Mouse (Mus musculus) stomach, embryonic 15.5 days (tissue): ENCODE results near the gene Gadd45b. TPM values are rescaled to one million over a fixed set of nuclear protein-coding genes. Genes with fewer than 3 reads are reported as not detected.

Experiments used
- ATAC-seq: fragments of 200-750 bp; cut with Nextera tagmentation; 2 replicates; pipeline ENCODE4 v1.8.0; 2017; ENCODE audit warnings: low read depth, moderate number of reproducible peaks, moderate TSS enrichment; ENCODE audit not compliant: insufficient read depth, low FRiP score
- H3K27ac ChIP-seq: fragments of 300-500 bp; sonication (generic); 2 replicates; pipeline ENCODE4 v1.5.1; 2015; ENCODE audit warnings: mild to moderate bottlenecking, inconsistent platforms
- H3K27me3 ChIP-seq: fragments of 300-500 bp; sonication (generic); replicated peaks from 2 replicates; pipeline ENCODE4 v1.6.1; 2015; ENCODE audit warnings: inconsistent platforms
- H3K36me3 ChIP-seq: fragments of 300-500 bp; sonication (generic); 2 replicates; pipeline ENCODE4 v1.6.1; 2015; ENCODE audit warnings: inconsistent platforms
- H3K4me1 ChIP-seq: fragments of 300-500 bp; sonication (generic); 2 replicates; pipeline ENCODE4 v1.6.1; 2015; ENCODE audit warnings: inconsistent platforms
- H3K4me2 ChIP-seq: fragments of 300-500 bp; sonication (generic); 2 replicates; pipeline ENCODE4 v1.6.1; 2015; ENCODE audit warnings: mild to moderate bottlenecking, inconsistent platforms
- H3K4me3 ChIP-seq: fragments of 300-500 bp; sonication (generic); replicated peaks from 2 replicates; pipeline ENCODE4 v1.5.1; 2015; ENCODE audit warnings: inconsistent platforms
- H3K9ac ChIP-seq: fragments of 300-500 bp; sonication (generic); 2 replicates; pipeline ENCODE4 v1.6.1; 2015; ENCODE audit warnings: inconsistent platforms
- H3K9me3 ChIP-seq: fragments of 300-500 bp; sonication (generic); 2 replicates; pipeline ENCODE4 v1.6.1; 2016; ENCODE audit warnings: inconsistent platforms
- WGBS: fragments of 180-500 bp; shearing (Covaris S2); methylation state at CpG from one replicate; pipeline ENCODE4 v1.1.7; 2015; 5-methylcytosine and 5-hydroxymethylcytosine counted together
- polyA plus RNA-seq: library from polyadenylated mRNA; unstranded; fragments of >200 nt; fragmentation: Nextera tagmentation; extraction: Ambion mirVana; gene quantifications from 2 replicates; pipeline ENCODE4 v1.2.1, GENCODE M21; 2015

Gadd45b gene
- polyA plus RNA-seq, 1 experiment from 2014 or later: 33.6 TPM

GRCm38 (mm10) chr10:80899591-80900317 is 30.1 kb upstream of the Gadd45b start:
- no peak for ATAC-seq
- Histone ChIP-seq H3K9me3 (no peaks in the 10 kb centered on the region), H3K36me3 (peaks cover 34% of the 10 kb centered on the region), H3K27me3 (no peaks in the 10 kb centered on the region), H3K4me1 (peaks cover 19% of the 10 kb centered on the region), H3K4me2 (peak overlapping the region; percentile 95), H3K9ac (peak overlapping the region; percentile 87), H3K4me3 (peak overlapping the region; percentile 97), H3K27ac (no peak overlapping the region)
- WGBS: 12% methylated on average over 25 of the region's 25 CpGs

DNA sequence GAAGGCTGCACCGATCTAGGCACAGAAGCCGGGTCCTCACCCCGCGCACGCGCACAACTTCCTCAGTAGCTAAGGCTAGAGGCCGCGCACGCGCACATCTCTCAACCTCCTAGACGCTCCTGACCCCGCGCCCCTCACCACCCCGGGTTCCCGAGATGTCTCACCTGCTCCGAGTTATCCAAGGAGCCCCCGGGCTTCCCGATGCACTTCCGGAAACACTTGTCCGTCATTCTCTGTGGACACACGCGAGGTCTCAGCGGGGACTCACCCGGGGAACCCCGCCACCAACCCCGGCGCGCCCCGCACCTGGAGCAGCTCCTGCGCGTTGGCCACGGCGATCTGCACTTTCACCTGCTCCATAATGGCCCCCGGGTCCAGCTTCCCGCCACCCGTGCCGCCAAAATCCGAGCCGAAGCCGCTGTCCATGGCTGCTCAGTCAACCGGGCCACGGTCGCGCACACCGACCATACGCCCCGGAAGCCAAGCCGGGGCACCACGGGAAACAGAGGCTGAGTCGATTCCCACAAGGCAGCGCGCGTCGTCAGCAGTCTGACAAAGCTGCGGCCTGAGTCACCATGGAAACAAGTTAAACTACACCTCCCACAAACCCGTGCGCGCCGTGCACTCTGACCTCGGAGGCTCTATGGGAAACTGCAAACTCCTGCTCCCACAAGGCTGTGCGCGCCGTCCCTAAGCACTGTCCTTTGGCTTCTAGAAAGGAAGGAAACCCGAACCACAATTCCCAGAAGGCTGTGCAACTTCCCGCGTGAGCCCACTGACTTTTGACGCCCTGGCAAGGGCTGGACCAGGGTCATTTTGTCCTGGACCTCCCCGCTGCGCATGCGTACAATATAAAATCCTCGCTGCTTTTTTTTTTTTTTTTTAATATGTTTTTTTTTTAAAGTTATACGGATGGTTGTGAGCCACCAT is 29.3 kb upstream of the Gadd45b start, which contains the start of gene Timm13:
Timm13 (minus strand) TSS at position 652 of the 930 bp plus-strand sequence.
- H3K27me3 ChIP-seq: no peaks in the 10 kb centered on the region
- H3K36me3 ChIP-seq: peaks cover 39% of the 10 kb centered on the region
- H3K9me3 ChIP-seq: no peaks in the 10 kb centered on the region
- H3K4me2 ChIP-seq: peak within 1 kb of the TSS; percentile 95
- WGBS: under 1% methylated on average over 72 of the region's 72 CpGs
- peak; percentile 95 for ATAC-seq
- H3K4me3 ChIP-seq: peak within 1 kb of the TSS; percentile 97
- H3K9ac ChIP-seq: peak within 1 kb of the TSS; percentile 87
- H3K4me1 ChIP-seq: peaks cover 19% of the 10 kb centered on the region
- H3K27ac ChIP-seq: peak within 1 kb of the TSS; percentile 83

- peak overlapping the region; percentile 42 for H3K4me2 ChIP-seq
- H3K4me1 ChIP-seq: peaks cover 19% of the 10 kb centered on the region
- H3K9ac ChIP-seq: no peak overlapping the region
- 86% methylated on average over 19 of the region's 19 CpGs for WGBS
- H3K9me3 ChIP-seq: no peaks in the 10 kb centered on the region
- H3K27ac ChIP-seq: peak overlapping the region; percentile 69
- H3K36me3 ChIP-seq: peaks cover 45% of the 10 kb centered on the region
- H3K4me3 ChIP-seq: peak overlapping the region; percentile 97; the same call in 1 of the 2 replicates
- ATAC-seq: no peak
- no peaks in the 10 kb centered on the region for H3K27me3 ChIP-seq
Measured at GRCm38 (mm10) chr10:80901409-80902272, 28.2 kb upstream of the Gadd45b start.

DNA sequence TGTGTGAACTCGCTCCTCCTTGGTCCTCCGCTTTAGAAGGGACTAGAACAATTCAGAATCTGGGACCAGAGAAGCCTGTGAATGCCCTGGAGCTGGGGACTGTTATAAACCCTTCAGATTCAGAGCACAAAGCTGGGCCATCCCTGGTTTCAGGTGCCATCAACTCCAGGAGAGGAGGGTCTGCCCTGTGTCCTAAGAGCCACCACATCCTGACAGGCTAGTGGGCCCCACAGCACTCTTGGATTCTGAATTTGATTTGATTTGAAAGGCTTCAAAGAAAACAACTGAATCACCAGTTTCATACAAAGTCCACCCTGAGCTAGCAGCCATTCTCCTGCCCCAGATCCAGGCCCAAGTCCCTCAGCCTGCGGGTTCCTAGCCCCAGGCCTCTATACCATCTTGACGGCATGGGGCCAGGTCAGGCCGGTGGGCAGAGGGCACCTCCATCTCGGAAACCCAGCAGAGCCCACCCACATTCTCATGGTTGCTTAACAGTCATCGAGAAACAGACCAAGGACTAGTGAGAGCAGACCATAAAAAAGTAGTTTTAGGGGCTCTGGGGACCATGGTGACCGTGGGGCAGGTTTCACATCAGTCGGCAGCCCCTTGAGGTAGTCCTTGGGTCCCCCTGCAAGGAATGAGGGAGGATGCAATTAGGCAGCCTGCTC is 27.5 kb upstream of the Gadd45b start:
- no peak overlapping the region for H3K4me3 ChIP-seq
- peaks cover 49% of the 10 kb centered on the region for H3K36me3 ChIP-seq
- H3K4me2 ChIP-seq: no peak overlapping the region
- 92% methylated on average over 9 of the region's 9 CpGs for WGBS
- H3K27ac ChIP-seq: no peak overlapping the region
- H3K27me3 ChIP-seq: no peaks in the 10 kb centered on the region
- H3K9ac ChIP-seq: no peak overlapping the region
- peaks cover 19% of the 10 kb centered on the region for H3K4me1 ChIP-seq
- ATAC-seq: no peak
- H3K9me3 ChIP-seq: no peaks in the 10 kb centered on the region

- Histone ChIP-seq H3K4me2 (no peak overlapping the region), H3K4me1 (peaks cover 19% of the 10 kb centered on the region), H3K27ac (no peak overlapping the region), H3K4me3 (no peak overlapping the region), H3K36me3 (peaks cover 57% of the 10 kb centered on the region), H3K9ac (no peak overlapping the region), H3K27me3 (no peaks in the 10 kb centered on the region), H3K9me3 (no peaks in the 10 kb centered on the region)
- ATAC-seq: no peak
- 89% methylated on average over 10 of the region's 10 CpGs for WGBS
Measured at GRCm38 (mm10) chr10:80903282-80903681, 26.6 kb upstream of the Gadd45b start.

- no peaks in the 10 kb centered on the region for H3K27me3 ChIP-seq
- 82% methylated on average over 28 of the region's 28 CpGs for WGBS
- ATAC-seq: no peak
- H3K4me3 ChIP-seq: no peak overlapping the region
- H3K9ac ChIP-seq: no peak overlapping the region
- peaks cover 13% of the 10 kb centered on the region for H3K4me1 ChIP-seq
- no peak overlapping the region for H3K27ac ChIP-seq
- H3K4me2 ChIP-seq: no peak overlapping the region
- H3K36me3 ChIP-seq: peaks cover 52% of the 10 kb centered on the region
- H3K9me3 ChIP-seq: no peaks in the 10 kb centered on the region
Measured at GRCm38 (mm10) chr10:80904004-80904693, 25.7 kb upstream of the Gadd45b start.

DNA sequence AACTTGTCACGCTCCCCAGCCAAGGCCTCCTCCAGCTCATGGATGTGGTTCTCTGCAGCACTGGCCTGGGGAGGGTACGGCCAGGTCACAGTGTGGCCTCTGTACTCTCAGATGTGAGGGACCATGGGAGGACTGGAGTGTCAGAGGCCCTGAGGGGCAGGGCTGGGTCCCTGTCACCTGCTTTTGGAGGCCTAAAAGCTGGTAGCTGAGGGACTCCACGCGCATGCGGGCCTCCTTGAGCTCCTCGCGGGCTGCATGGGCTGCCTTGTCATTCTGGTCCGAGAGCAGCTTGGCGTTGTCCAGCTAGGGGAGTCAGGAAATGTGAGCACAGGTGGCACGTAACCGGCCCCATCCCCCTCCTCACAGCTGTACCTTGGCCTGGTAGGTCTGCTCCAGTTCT is 25.2 kb upstream of the Gadd45b start:
- Histone ChIP-seq H3K9me3 (no peaks in the 10 kb centered on the region), H3K4me3 (no peak overlapping the region), H3K36me3 (peaks cover 51% of the 10 kb centered on the region), H3K4me2 (no peak overlapping the region), H3K27ac (no peak overlapping the region), H3K9ac (no peak overlapping the region), H3K4me1 (peaks cover 8% of the 10 kb centered on the region), H3K27me3 (no peaks in the 10 kb centered on the region)
- no peak for ATAC-seq
- 90% methylated on average over 11 of the region's 11 CpGs for WGBS

GRCm38 (mm10) chr10:80909375-80910162 is 20.3 kb upstream of the Gadd45b start:
- H3K27me3 ChIP-seq: no peaks in the 10 kb centered on the region
- ATAC-seq: no peak
- no peak overlapping the region for H3K27ac ChIP-seq
- 0 out of 2 replicates have a peak, but pooled peaks cover 3% of the 10 kb centered on the region for H3K4me1 ChIP-seq
- H3K9me3 ChIP-seq: no peaks in the 10 kb centered on the region
- no peak overlapping the region for H3K4me3 ChIP-seq
- 93% methylated on average over 22 of the region's 22 CpGs for WGBS
- no peak overlapping the region for H3K4me2 ChIP-seq
- no peak overlapping the region for H3K9ac ChIP-seq
- H3K36me3 ChIP-seq: peaks cover 47% of the 10 kb centered on the region

DNA sequence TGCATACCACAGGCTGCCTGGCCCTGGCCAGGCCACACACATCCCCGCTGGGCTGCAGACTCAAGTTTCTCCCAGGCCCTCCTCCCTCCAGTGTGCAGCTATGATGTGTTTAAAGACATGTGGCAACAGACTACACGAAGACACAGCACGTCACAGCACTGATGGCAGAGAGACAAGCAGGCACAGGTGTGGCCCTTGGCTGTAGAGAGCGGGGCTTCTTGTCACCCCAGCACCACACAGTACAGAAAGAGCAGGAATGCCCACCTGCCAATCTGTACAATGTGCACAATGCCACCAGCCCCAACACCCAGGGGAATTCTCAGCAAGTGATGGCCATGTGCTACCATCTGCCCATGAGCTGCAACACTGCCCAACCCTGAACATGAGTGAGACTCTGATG is 18.5 kb upstream of the Gadd45b start:
- no peak for ATAC-seq
- Histone ChIP-seq H3K9me3 (no peaks in the 10 kb centered on the region), H3K27ac (no peak overlapping the region), H3K4me3 (no peak overlapping the region), H3K36me3 (peaks cover 34% of the 10 kb centered on the region; the same call in 1 of the 2 replicates), H3K4me2 (no peak overlapping the region), H3K27me3 (no peaks in the 10 kb centered on the region), H3K9ac (no peak overlapping the region), H3K4me1 (peaks cover 5% of the 10 kb centered on the region; the same call in 1 of the 2 replicates)
- WGBS: 93% methylated on average over 4 of the region's 4 CpGs

- H3K4me2 ChIP-seq: no peak overlapping the region
- no peaks in the 10 kb centered on the region for H3K9me3 ChIP-seq
- no peak for ATAC-seq
- no peaks in the 10 kb centered on the region for H3K27me3 ChIP-seq
- H3K27ac ChIP-seq: no peak overlapping the region
- H3K4me1 ChIP-seq: peaks cover 9% of the 10 kb centered on the region; the same call in 1 of the 2 replicates
- peaks cover 34% of the 10 kb centered on the region; the same call in 1 of the 2 replicates for H3K36me3 ChIP-seq
- H3K9ac ChIP-seq: no peak overlapping the region
- no peak overlapping the region for H3K4me3 ChIP-seq
Measured at GRCm38 (mm10) chr10:80911891-80912290, 18.0 kb upstream of the Gadd45b start.
